Mouse (Mus musculus) urinary bladder, adult 2 months (tissue): ENCODE measurements around the gene Atg9b. TPM values are rescaled to one million over a fixed set of nuclear protein-coding genes. Genes with fewer than 3 reads are reported as not detected.

Source experiments
- DNase-seq: peaks from one replicate; pipeline ENCODE4 v3.0.0; 2022; ENCODE audit warnings: low spot score
- polyA plus RNA-seq: library from polyadenylated mRNA; depleted of rRNA; stranded (reverse); fragments of >200 nt; gene quantifications from 2 replicates; pipeline ENCODE4 v1.2.3, GENCODE M21; 2012; rRNA removed

Gene Atg9b
- polyA plus RNA-seq, 1 experiment: 5.1 TPM

DNA sequence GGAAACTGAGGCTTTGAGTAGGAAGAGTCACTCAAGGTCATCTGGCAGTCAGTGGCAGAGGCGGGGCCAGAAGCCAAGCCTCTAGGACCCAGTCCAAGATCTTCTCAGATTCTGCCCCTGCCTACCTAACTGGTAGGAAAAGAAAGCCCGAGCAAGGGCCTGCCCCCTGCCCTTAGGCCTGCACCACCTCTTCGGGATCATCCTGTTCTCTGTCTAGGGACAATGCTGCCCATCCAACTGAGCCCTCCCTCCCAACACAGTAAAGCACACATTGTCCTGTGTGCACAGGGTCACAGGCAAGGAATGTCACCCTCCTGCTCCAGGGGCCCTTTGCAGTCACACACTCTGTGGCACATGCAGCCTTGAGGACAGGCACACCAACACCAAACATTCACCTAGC is 41.9 kb downstream of the Atg9b start:
- DNase-seq: no peak

DNA sequence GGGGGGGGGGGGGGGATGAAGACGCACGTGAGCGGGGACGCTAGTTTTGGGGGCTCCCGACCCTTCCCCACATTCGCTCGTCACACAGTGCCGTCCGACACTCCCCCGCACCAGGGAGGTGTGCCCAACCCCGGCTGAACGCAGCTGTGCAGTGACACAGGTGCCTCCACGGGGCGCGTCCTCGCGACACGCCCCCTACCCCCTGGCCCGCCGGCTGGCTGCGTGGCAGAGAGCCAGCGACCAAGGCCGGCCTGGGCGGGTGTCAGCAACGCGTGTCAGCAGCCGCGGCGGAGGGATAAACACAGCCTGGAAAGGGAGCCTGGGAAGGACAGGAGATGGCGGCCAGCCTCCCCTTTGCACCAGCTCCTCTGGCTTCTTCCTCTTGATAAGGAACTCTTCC is 43.4 kb downstream of the Atg9b start:
- no peak for DNase-seq

DNA sequence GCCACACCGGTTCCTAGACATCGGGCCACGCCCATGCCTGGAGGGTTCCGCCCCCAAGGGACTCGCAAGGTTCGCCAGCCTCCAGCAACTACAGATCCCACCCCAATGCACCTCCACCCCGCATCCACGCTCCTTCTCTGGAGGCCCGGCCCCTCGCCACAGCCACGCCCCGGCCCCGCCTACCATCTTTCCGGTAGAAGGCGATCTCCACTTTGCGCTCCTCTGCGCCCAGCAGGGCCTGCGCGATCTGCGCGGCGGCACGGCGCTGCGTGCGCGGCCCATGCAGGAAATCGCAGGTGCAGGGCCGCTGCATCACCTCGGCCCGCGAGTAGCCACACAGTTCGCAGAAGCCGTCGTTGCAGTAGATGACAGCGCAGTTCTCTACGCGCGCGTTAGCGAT is 43.8 kb downstream of the Atg9b start:
- peak; percentile 51 for DNase-seq

DNA sequence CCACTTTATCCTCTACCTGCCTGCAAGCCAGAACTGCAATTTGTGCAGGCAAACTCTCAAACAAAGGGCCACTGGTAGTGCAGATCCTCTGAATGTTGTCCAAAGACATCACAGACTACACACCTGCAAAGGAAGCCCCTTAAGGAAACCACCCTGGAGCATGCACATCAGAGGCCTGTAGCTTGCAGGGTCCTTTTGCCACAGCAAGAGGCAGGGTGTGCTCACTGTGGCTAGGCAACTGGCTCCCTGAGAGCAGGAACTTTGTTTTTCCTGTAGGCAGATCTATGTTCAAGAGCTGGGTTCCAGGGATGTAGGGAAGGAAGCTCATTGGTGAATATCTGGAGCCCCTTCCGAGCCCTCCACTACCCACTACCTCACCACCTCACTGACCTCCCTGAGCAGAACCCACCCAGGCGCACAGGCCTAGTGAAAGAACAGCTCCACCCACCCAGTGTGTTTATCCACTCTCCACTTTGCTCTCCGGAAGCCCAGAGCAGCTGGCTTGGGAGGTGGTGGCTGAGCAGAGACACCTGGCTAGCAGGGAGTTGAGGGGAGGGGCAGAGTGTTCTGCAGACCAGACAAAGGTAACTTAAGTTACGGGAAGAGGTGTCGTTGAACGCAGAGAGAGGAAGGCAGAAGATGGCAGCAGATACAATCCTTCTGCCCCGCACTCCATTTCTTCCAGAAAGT is 44.6 kb downstream of the Atg9b start:
- DNase-seq: no peak

DNA sequence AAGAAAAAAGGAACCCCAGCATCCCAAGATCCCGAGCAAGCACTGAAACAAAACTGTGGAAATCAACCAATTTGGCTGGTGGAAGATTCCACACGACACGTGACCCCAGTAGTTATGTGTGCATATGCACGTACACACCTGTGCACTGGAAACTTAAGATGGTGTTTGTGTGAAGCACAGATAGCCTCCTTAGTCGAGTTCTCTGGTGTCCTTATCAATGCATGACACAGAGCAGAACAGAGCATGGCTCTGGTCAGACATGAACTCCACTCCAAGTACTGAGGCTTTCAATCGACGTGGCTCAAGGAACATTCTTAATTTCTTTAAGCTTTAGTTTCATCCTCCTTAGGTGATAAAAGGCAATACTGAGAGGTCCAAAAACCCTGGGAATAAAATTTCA is 45.6 kb downstream of the Atg9b start:
- DNase-seq: no peak

DNA sequence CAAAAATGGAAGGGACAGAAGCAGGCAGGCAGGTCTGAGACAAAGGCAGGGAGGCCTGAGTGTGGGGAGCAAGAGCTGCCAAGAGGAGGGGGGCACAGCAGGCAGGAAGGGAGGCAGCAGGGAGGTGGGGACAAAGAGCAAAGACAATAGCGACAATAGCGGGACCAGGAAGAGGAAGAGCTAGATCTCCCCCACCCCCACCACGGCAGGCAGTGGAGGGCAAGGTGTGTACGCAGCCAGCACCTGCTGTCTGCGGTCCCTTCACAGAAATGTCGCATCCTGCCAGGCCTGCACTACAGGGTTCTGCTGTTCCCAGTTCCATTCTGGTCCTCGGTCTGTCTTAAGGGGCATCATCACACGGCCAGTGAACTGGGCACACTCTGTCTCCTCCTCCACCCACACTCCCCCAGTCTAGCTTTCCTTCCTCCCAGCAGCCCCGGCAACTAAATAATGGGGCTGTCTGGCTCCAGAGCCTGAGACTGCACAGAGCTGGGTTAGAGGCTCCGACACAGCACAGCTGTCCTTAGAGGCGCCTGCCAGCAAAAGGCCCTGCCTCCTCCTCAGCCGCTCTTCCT is 47.4 kb downstream of the Atg9b start:
- no peak for DNase-seq

DNA sequence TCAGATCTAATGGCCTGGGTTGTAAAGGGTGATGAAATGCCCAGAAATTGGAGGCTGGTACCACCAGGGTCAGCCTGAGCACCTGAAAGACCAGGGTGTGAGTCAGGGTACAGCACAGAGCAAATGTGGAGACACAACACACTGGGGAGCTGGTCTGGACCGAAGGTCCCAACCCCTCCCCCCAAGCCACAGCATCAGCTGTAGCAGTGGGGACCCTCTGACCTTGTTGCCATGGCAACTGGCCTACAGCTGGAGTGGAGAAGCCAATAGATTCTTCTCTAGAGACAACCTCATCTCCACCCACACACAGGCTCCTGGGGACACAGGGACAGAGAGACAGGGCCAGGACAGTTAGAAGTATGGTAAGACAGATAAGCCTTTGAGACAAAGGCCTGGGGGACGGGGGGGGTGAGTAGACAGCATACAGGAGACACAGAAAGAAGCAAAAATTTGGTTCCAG is 47.9 kb downstream of the Atg9b start:
- no peak for DNase-seq

DNA sequence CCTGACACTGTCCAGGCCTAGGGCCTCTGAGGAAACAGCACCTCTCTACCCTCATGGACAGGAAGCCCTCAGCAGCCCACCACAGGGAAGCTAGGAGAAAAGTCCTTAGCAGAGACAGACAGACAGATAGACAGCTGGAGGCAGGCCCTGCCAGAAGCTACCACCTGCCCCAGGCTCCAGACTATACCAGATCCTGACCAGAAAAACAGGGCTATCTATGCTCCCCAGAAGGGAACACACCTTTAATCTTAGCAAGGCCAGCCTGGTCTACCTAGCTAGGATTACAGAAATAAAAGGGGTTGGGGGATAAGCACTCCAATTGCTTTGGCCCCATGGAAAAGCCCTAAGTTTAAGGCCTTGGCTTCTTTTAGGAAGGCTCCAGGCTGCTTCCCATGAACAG is 48.6 kb downstream of the Atg9b start:
- no peak for DNase-seq

DNA sequence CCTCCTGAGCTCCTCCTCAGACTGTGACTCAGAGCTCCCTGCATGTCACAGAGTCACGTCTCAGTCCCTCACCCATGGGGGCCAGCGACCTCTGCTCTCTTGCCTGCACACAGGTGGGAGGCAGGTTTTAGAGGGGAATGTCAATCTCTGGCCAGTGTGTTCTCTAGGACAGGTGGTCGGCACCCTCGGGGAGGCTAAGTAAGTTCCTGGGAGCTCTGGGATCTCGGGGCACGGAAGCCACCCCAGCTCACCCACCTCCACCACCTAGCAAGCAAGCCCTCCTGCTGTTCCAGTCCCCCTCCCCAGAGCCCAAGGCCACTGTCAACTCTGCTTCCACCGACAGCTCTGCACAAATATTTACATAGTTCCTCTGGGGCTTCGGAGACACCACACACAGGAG is 49.0 kb downstream of the Atg9b start:
- no peak for DNase-seq

DNA sequence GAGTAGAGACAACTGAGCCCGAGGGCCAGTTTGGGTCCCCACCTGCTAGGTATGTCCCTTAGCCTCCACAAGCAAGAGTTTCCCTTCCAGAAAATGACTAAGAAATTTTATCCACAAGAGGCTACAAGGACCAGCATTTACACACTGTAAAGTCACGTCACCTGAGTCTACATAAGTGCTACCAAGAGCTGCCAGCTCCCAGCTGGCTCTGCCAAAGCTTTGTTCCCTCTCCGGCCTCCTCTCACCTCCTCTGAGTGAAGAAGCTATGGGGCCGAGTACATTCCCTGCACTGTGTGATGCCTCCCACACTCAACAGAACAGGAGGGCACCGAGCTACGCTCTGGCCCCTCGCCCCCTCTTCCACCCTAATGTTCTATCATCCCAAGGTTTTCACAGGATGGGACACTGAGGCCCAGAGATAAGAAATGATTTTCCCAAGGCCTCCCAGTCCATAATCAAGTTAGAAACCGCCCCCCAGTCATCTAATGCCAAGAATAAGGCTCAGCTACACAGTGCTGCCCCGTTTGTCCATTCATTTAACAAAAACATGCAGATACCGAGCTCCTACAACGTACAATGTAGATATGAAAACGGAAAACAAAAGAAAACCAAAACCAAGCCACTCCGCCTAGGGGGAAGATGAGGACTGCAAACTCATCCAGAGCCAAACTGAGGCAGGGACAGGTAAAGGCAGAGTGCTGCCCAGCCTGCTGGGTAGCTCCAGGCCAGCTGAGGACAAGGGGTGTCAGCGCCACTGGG is 49.6 kb downstream of the Atg9b start:
- no peak for DNase-seq

DNA sequence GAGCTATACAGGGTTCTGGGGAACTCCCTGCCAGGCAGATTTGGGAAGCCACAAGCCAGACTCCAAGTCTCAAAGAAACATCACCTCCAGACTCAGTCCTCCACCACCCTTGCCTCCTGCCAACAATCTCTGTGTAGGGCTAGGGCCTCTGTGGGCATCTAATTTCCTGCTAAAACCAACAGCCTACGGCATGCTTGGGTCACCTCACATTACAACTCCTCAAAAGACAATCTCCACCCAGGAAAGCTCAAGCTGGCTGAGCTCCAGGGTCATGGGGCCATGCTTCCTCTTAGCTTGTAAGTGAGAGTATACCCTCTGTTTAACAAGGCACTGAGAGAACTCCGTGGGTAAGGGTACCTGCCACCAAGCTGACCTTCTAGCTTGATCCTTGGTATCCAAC is 54.1 kb downstream of the Atg9b start:
- DNase-seq: no peak

DNA sequence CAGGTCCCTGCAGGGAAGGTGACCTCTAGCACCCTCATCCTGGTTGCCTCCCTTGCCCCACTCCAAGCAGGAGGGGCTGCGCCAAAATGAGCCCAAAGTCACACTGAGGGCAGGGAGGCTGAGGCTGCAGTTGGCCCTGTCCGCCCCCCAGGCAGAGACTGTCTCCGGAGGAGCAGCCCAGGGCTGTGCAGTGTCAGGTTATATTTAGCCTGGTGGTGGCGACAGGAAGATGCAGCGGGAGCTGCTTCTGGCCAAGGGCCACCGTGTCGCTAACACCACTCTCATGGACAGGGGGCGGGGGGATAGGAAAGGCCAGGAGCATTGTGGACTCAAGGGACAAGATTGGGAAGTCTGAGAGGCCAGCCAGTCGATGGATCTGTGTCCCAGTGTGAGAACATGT is 54.6 kb downstream of the Atg9b start:
- DNase-seq: no peak

DNA sequence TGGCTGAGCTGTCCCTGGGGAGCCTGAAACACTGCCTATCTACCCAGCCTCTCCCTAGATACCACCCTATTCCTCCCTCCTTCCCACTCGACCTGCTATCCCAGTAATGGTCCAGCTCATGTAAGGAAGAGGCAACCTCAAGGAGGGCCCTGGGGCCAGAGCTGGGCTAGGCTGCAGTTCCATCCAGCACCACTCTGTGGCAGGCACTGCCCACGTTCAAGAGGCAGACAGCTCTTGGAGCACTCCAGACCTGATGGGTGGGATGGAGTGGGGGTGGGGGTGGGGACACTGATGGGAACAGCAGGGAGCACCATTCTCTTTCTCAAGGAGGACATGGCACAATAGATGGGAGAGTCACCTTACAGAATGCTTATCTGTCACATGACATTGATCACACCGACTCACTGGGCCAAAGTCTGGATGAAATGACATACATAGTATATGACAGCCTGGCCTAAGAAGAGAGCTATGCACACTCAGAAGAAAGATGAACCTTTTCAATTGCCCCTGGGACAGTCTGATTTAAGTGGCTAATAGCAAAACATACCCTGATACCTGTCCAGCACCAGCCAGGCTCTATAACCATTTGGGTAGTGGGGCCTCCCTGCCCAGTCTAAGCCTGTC is 55.9 kb downstream of the Atg9b start:
- no peak for DNase-seq

DNA sequence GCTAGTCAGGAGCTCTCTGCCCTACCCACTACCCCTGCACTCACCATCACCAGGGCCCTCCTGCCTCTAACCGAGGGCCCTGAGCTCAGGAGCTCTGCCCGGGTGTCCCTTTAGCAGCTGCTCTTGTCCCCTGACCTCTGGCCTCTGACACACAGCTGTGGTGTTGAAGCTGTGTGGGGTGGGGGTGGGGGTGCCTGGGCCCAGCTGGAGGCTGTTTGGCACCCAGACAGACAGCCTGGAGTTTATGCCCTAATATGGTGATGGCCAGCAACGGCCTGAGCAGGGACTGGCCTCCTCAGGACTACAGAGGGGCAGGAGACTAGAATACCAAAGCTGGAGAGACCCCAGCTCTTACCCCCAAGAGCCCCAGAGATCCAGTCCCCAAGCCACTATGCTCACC is 57.2 kb downstream of the Atg9b start:
- no peak for DNase-seq

Other genes starting within 250 kb of the Atg9b start
- gene Nupl2, start 227.2 kb downstream of the Atg9b start, polyA plus RNA-seq: 8.3 and 8.7 TPM in 2 replicates
- gene Kcnh2, start 40.5 kb downstream of the Atg9b start, polyA plus RNA-seq: 56.0 and 70.5 TPM in 2 replicates
- gene Nos3, start 27.3 kb downstream of the Atg9b start, polyA plus RNA-seq: 7.3 and 8.3 TPM in 2 replicates
- gene Abcb8, start 1.5 kb upstream of the Atg9b start, polyA plus RNA-seq: 24.8 and 28.8 TPM in 2 replicates
- 0.29 and 0.50 TPM in 2 replicates for gene Asic3, start 21.2 kb upstream of the Atg9b start, polyA plus RNA-seq
- 61.4 and 77.8 TPM in 2 replicates for gene Cdk5, start 31.4 kb upstream of the Atg9b start, polyA plus RNA-seq
- 61.6 and 63.0 TPM in 2 replicates for gene Slc4a2, start 31.7 kb upstream of the Atg9b start, polyA plus RNA-seq
- 134 and 154 TPM in 2 replicates for gene Fastk, start 53.1 kb upstream of the Atg9b start, polyA plus RNA-seq
- gene Tmub1, start 55.7 kb upstream of the Atg9b start, polyA plus RNA-seq: 24.5 TPM in 2 replicates
- 55.8 and 73.8 TPM in 2 replicates for gene Agap3, start 60.0 kb upstream of the Atg9b start, polyA plus RNA-seq
- gene Gbx1, start 135.1 kb upstream of the Atg9b start, polyA plus RNA-seq: 0.01 and 0.07 TPM in 2 replicates
- gene Asb10, start 148.8 kb upstream of the Atg9b start, polyA plus RNA-seq: 0.45 and 0.72 TPM in 2 replicates
- not detected in 2 replicates for gene 4931409K22Rik, start 164.7 kb upstream of the Atg9b start, polyA plus RNA-seq
- gene Abcf2, start 185.3 kb upstream of the Atg9b start, polyA plus RNA-seq: 44.5 and 50.0 TPM in 2 replicates
- 30.2 and 34.5 TPM in 2 replicates for gene Chpf2, start 194.6 kb upstream of the Atg9b start, polyA plus RNA-seq
- 80.3 and 83.2 TPM in 2 replicates for gene Smarcd3, start 232.3 kb upstream of the Atg9b start, polyA plus RNA-seq